Mouse (Mus musculus) heart, embryonic 14.5 days (tissue): ENCODE results near the gene Cdca5. TPM values are rescaled to one million over a fixed set of nuclear protein-coding genes. Genes with fewer than 3 reads are reported as not detected.
A peak's percentile ranks its signal among the peaks of the same experiment; 100 is the strongest.

ENCODE experiments used
- ATAC-seq: fragments of 200-750 bp; cut with Nextera tagmentation; 2 replicates; pipeline ENCODE4 v1.8.0; 2017; ENCODE audit warnings: low read depth, moderate TSS enrichment; ENCODE audit not compliant: insufficient number of reproducible peaks, insufficient read depth, low FRiP score
- H3K27ac ChIP-seq, 2 experiments: fragments of 200-500 bp in 1 of 2; fragments of 300-500 bp in 1 of 2; sonication (generic) in 1 of 2; replicated peaks in 1 of 2; 2 replicates each; pipeline ENCODE4 v1.5.1; 2012 to 2014; ENCODE audit warnings: low read depth in 2 of 2, low read length in 2 of 2, control low read depth in 1 of 2, mild to moderate bottlenecking in 1 of 2, mixed read lengths in 1 of 2; ENCODE audit not compliant: control insufficient read depth in 1 of 2, insufficient read depth in 1 of 2
- H3K27me3 ChIP-seq: fragments of 300-500 bp; sonication (generic); 2 replicates; pipeline ENCODE4 v1.6.1; 2014; ENCODE audit warnings: mild to moderate bottlenecking, low read length, control low read depth; ENCODE audit not compliant: control insufficient read depth, insufficient read depth
- H3K36me3 ChIP-seq: fragments of 300-500 bp; sonication (generic); 2 replicates; pipeline ENCODE4 v1.6.1; 2014; ENCODE audit warnings: mild to moderate bottlenecking, control low read depth, low read length, mixed read lengths; ENCODE audit not compliant: control insufficient read depth, insufficient read depth
- H3K4me1 ChIP-seq, 2 experiments: fragments of 200-500 bp in 1 of 2; fragments of 300-500 bp in 1 of 2; sonication (generic) in 1 of 2; 2 replicates each; pipeline ENCODE4 v1.6.1; 2012 to 2014; ENCODE audit warnings: low read length in 2 of 2, control low read depth in 1 of 2, mixed read lengths in 1 of 2; ENCODE audit not compliant: control insufficient read depth in 2 of 2, insufficient read depth in 2 of 2
- H3K4me2 ChIP-seq: fragments of 300-500 bp; sonication (generic); 2 replicates; pipeline ENCODE4 v1.6.1; 2014; ENCODE audit warnings: mild to moderate bottlenecking, low read length
- H3K4me3 ChIP-seq, 2 experiments: fragments of 200-500 bp in 1 of 2; fragments of 300-500 bp in 1 of 2; sonication (generic) in 1 of 2; 2 replicates each; pipeline ENCODE4 v1.5.1; 2012 to 2014; ENCODE audit warnings: low read length in 2 of 2, mild to moderate bottlenecking in 2 of 2, control low read depth in 1 of 2, low read depth in 1 of 2, moderate library complexity in 1 of 2; ENCODE audit not compliant: control insufficient read depth in 1 of 2, insufficient read depth in 1 of 2
- H3K9ac ChIP-seq: fragments of 300-500 bp; sonication (generic); 2 replicates; pipeline ENCODE4 v1.6.1; 2014; ENCODE audit warnings: mild to moderate bottlenecking, low read length
- H3K9me3 ChIP-seq: fragments of 300-500 bp; sonication (generic); 2 replicates; pipeline ENCODE4 v1.6.1; 2016; ENCODE audit warnings: low read length, control low read depth; ENCODE audit not compliant: control insufficient read depth
- whole genome bisulfite sequencing: fragments of 180-500 bp; shearing (Covaris S2); extraction: QIAGEN DNeasy Blood & Tissue Kit; methylation state at CpG from one replicate; pipeline ENCODE4 v1.1.7; 2014; 5-methylcytosine and 5-hydroxymethylcytosine counted together
- polyA plus RNA-seq: library from polyadenylated mRNA; unstranded; fragments of >200 nt; fragmentation: Nextera tagmentation; extraction: Ambion mirVana; gene quantifications from 2 replicates; pipeline ENCODE4 v1.2.1, GENCODE M21; 2014

Cdca5 gene
- polyA plus RNA-seq, 1 experiment from 2014 or later: 24.0 TPM

DNA sequence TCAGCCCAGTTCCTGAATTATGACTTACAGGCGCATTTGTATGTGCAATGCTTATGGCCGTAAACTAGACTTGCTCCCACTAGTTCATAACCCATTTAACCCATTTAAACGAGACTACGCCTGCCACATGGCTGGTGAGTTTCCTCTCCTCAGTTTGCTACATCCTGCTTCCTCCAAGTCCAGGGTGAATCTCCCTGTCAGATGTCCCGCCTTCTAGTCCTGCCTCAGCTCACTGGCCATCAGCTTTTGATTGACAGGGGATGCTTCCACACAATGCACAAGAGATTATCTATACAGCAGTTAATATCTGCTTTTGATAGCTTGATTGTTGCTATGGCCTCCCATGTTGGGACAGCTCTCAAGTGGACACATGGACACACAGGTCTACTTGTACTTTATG lies 30.5 kb upstream of the Cdca5 start:
- Histone ChIP-seq H3K27me3 (no peaks in the 10 kb centered on the region), H3K36me3 (peaks cover 78% of the 10 kb centered on the region)
- WGBS: 77% methylated on average over 5 of the region's 5 CpGs

DNA sequence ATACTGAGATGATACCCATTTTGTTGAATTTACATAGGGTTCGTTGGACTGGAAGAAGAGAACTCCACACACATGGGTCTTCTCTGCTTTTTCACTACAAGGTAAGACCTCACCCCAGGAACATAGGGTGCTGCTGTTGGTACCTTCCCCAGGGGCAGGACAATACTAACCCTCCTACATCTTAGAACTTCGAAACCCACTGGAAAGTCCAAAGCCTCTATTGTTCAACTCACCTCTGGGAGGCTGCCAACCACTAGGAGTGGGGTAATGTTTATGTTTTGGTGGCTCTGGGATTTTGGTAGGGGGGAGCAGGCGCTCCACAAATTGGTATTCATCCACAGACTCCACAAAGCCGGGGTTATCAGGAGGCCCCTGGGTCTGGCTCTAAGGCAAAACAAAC lies 28.1 kb upstream of the Cdca5 start:
- Histone ChIP-seq H3K9me3 (no peaks in the 10 kb centered on the region), H3K9ac (peak overlapping the region; percentile 94), H3K27me3 (no peaks in the 10 kb centered on the region), H3K4me2 (peak overlapping the region; percentile 87), H3K4me3 (peak overlapping the region; percentile 88 to 91), H3K36me3 (peaks cover 61% of the 10 kb centered on the region), H3K4me1 (peaks cover 2 to 20% of the 10 kb centered on the region in 2 experiments; a peak in 3 of 4 replicates), H3K27ac (peak overlapping the region in 1 of 2 experiments; percentile 58; a peak in 1 of 4 replicates)
- no peak for ATAC-seq
- WGBS: 64% methylated on average over 4 of the region's 4 CpGs

More for the DNA sequence above, 30.5 kb upstream of the Cdca5 start:
- Histone ChIP-seq H3K4me1 (peaks cover 2 to 17% of the 10 kb centered on the region in 2 experiments; a peak in 3 of 4 replicates), H3K4me2 (no peak overlapping the region), H3K9me3 (no peaks in the 10 kb centered on the region), H3K27ac (no peak overlapping the region), H3K9ac (no peak overlapping the region), H3K4me3 (no peak overlapping the region)
- ATAC-seq: no peak

DNA sequence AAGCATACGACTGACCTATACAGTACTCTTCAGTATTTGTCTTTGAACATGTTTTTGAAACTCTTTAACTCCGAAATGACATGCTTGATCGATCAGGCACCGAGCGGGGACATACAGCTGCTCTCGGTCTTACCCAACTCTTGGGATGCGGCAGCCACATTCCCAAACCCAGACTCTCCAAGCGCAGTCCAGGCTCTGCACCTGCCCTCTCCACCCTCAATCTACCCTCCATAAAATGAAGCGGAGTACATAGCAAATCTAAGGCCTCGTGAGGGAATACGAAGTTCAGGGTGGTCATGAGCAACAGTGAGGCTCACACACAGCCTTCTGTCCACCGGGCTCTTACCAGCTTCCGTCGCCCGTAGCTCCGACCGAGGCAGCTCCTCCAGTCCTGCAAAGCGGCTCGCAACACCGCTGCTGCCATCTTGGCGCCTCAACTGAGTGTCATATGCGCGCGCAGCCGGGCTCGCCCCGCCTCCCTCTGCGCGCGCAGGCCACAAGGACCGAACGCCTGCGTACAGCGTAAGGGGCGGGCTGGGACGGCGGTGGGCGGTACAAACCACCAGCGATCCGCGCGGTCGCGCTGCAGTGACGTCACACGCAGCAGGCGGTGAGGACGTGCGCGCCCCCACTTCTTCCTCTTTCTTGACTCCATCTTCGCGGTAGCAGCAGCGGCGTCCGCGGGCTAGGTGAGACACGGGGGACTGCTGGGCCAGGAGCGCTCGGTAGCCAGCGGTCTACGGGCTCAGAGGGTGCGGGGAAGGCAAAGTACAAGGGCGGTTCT lies 27.3 kb upstream of the Cdca5 start, which contains the start of the genes Mrpl49 and Fau:
TSS of gene Mrpl49 (minus strand) at position 473 of the 784 bp plus-strand sequence.
TSS of gene Fau (plus strand) at position 532 of the 784 bp plus-strand sequence.
- H3K9me3 ChIP-seq: no peaks in the 10 kb centered on the region
- H3K4me3 ChIP-seq: peak within 1 kb of the TSS; percentile 88 to 91
- H3K9ac ChIP-seq: peak within 1 kb of the TSS; percentile 94
- H3K36me3 ChIP-seq: peaks cover 53% of the 10 kb centered on the region
- no peaks in the 10 kb centered on the region for H3K27me3 ChIP-seq
- H3K27ac ChIP-seq: peak within 1 kb of the TSS; percentile 61 to 82
- H3K4me2 ChIP-seq: peak within 1 kb of the TSS; percentile 87
- under 1% methylated on average over 62 of the region's 63 CpGs for WGBS
- ATAC-seq: peak; percentile 89
- peaks cover 8 to 29% of the 10 kb centered on the region in 2 experiments for H3K4me1 ChIP-seq

DNA sequence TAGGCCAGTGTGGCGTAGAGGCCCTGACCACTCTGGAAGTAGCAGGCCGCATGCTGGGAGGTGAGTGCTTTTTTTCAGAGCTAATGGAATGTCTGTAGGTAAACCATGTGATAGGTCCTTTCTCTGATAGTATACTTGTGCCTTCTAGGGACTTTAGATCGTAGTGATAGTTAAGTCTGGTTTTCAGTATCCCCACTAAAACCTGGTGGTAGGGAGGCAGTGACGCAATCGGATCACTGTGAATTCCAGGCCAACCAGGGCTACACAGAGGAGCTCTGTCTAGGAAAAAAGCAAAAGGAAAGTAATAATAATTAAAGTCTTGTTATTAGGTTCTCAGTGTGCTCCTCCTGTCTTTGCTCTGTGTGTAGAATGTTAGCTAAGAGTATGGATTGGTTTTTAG lies 26.3 kb upstream of the Cdca5 start:
- peak overlapping the region; percentile 81 to 88 for H3K4me3 ChIP-seq
- peaks cover 45% of the 10 kb centered on the region for H3K36me3 ChIP-seq
- ATAC-seq: no peak
- peaks cover 9 to 33% of the 10 kb centered on the region in 2 experiments for H3K4me1 ChIP-seq
- H3K9me3 ChIP-seq: no peaks in the 10 kb centered on the region
- peak overlapping the region in 1 of 2 experiments; percentile 82; a peak in 2 of 4 replicates for H3K27ac ChIP-seq
- H3K4me2 ChIP-seq: peak overlapping the region; percentile 86
- H3K27me3 ChIP-seq: no peaks in the 10 kb centered on the region
- WGBS: 26% methylated on average over 5 of the region's 5 CpGs
- peak overlapping the region; percentile 94 for H3K9ac ChIP-seq

DNA sequence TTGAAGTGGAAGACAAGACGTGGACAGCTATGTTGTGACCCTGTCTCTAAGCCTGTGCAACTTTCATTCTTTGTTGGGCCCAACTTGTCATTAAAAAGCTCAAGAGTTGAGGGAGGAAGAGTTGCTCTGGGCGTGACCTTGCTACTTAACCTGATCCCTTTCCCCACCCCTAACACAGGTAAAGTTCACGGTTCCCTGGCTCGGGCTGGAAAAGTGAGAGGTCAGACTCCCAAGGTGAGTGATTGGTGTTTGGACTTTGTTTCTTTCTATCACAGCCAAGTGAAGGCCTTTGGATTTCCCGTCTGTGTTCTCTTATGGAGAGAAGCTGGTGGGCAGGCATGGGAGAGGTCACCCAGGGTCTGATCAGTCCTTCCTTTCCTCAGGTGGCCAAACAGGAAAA lies 25.8 kb upstream of the Cdca5 start:
- peaks cover 9 to 33% of the 10 kb centered on the region in 2 experiments for H3K4me1 ChIP-seq
- H3K9me3 ChIP-seq: no peaks in the 10 kb centered on the region
- 88% methylated on average over 5 of the region's 5 CpGs for WGBS
- peak overlapping the region; percentile 86 for H3K4me2 ChIP-seq
- H3K27ac ChIP-seq: peak overlapping the region in 1 of 2 experiments; percentile 82; a peak in 1 of 4 replicates
- H3K9ac ChIP-seq: peak overlapping the region; percentile 94
- peak overlapping the region in 1 of 2 experiments; percentile 88; a peak in 2 of 4 replicates for H3K4me3 ChIP-seq
- H3K36me3 ChIP-seq: peaks cover 40% of the 10 kb centered on the region
- no peak for ATAC-seq
- no peaks in the 10 kb centered on the region for H3K27me3 ChIP-seq

DNA sequence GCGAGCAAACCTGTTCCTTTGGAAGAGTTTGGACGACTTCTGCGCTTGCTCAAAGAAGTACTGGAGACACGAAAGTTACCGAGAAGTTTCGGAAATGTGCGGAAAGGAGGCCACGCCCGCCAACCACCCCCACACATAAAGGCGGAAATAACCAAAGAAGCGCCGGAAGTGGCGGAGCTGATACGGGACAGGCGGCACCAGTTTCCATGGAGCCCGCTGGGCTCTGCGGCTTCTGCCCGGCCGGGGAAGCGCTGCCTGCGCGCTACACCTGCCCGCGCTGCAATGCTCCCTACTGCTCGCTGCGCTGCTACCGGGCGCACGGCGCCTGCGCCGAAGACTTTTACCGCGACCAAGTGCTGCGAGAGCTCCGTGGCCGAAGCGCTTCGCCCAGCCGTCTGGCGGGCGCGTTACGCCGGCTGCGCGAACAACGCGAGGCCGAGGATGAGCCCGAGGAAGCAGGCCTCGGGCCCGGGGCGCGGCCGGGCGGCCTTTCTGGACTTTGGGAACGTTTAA lies 23.7 kb upstream of the Cdca5 start, which contains the start of gene Znhit2:
TSS of gene Znhit2 (plus strand) at position 172 of the 513 bp plus-strand sequence.
- Histone ChIP-seq H3K4me2 (peak within 1 kb of the TSS; percentile 98), H3K9me3 (no peaks in the 10 kb centered on the region), H3K4me1 (peaks cover 9 to 33% of the 10 kb centered on the region in 2 experiments), H3K4me3 (peak within 1 kb of the TSS; percentile 70 to 91), H3K27ac (peak within 1 kb of the TSS; percentile 81 to 94), H3K27me3 (no peaks in the 10 kb centered on the region), H3K9ac (peak within 1 kb of the TSS; percentile 96), H3K36me3 (peaks cover 19% of the 10 kb centered on the region)
- peak; percentile 61 for ATAC-seq
- under 1% methylated on average over 58 of the region's 58 CpGs for WGBS

DNA sequence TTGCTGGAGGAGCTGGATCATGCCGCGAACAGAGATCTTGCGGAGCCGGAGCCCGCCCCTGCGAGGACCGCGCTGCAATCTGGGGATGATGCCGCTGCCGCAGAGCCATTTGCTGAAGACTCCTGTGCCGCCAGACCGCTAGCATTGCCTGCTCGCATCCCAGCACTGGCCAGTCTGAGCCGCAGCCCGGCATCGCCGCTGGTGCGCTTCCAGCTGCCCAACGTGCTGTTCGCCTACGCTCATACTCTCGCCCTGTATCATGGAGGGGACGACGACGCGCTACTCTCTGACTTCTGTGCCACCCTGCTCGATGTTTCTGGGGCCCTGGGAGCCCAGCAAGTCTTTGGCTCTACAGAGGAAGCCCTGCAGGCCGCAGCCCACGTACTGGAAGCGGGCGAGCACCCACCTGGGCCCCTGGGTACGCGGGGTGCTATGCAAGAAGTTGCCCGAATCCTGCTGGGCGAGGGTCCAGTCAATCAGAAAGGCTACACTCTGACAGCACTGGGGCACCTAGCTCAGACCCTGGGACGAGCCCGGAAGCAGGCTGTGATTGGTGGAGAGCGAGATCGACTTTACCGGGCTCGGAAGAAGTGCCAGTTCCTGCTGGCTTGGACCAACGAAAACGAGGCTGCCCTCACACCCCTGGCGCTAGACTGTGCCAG lies 23.0 kb upstream of the Cdca5 start:
- Histone ChIP-seq H3K4me1 (peaks cover 12 to 33% of the 10 kb centered on the region in 2 experiments), H3K27ac (peak overlapping the region; percentile 81 to 94), H3K9me3 (no peaks in the 10 kb centered on the region), H3K27me3 (no peaks in the 10 kb centered on the region), H3K36me3 (peaks cover 18% of the 10 kb centered on the region), H3K4me3 (peak overlapping the region; percentile 70 to 91), H3K9ac (peak overlapping the region; percentile 96), H3K4me2 (peak overlapping the region; percentile 98)
- ATAC-seq: no peak
- 2% methylated on average over 44 of the region's 44 CpGs for WGBS
